Mouse (Mus musculus): ENCODE results near the gene Slc22a16.

GRCm38 (mm10) chr10:40630961-40631360 lies 60.8 kb downstream of the Slc22a16 start:
- no peak for TF ChIP-seq CTCF (IDR thresholded peaks at IDR 0.05; ENCODE audit: low read depth, low read length)
- no peak for TF ChIP-seq GATA1 (IDR thresholded peaks at IDR 0.05; ENCODE audit: borderline replicate concordance, low read length)
- no peak for TF ChIP-seq TAL1 (conservative IDR thresholded peaks at IDR 0.05; ENCODE audit: low read depth, low read length)
- no peak for TF ChIP-seq POLR2AphosphoS5 (IDR thresholded peaks at IDR 0.05; ENCODE audit: insufficient replicate concordance, low read depth, low read length)
- TF ChIP-seq GATA2 (IDR thresholded peaks at IDR 0.05; ENCODE audit: borderline replicate concordance, low read depth, low read length) = no peak

All from G1E (cell line).